Mouse (Mus musculus) gastrocnemius, postnatal 10 days (tissue): ENCODE data around the gene Gm8857. TPM values are rescaled to one million over a fixed set of nuclear protein-coding genes. Genes with fewer than 3 reads are reported as not detected.
"Not testable (repeated sequence)": the region's sequence is repeated elsewhere in the genome, so short reads cannot be mapped to it uniquely, and the experiment has no call there.

ENCODE experiments used
- DNase-seq: peaks from one replicate; pipeline ENCODE4 v3.0.0; 2021; ENCODE audit warnings: mixed read lengths
- long read RNA-seq, 2 experiments: library from polyadenylated mRNA; stranded (forward); transcript quantifications; one replicate each; pipeline ENCODE4 v2.0.0; 2021
- total RNA-seq, 2 experiments: library from RNA; stranded (reverse); gene quantifications; 2 replicates each; pipeline ENCODE4 v1.2.3; 2021

Gene Gm8857
- not detected for total RNA-seq
- long read RNA-seq, experiment 1, result 0 reads
- long read RNA-seq, experiment 2, result 0 reads

- DNase-seq, result not testable (repeated sequence)
These were observed at the start of gene Gm8857, which contains the start of gene Gm8871 for GRCm38 (mm10) chr5:10947505-10947904. Gm8857 (plus strand) TSS chr5:10947807. Gm8871 (plus strand) TSS chr5:10947805.

- not testable (repeated sequence) for DNase-seq
These were observed 5.9 kb downstream of the Gm8857 start for GRCm38 (mm10) chr5:10953512-10953911.

GRCm38 (mm10) chr5:10958057-10958456 is 10.4 kb downstream of the Gm8857 start:
- not testable (repeated sequence) for DNase-seq

Other genes starting within 250 kb of the Gm8857 start
- not detected for gene Gm8871, start within 50 bp of the Gm8857 start, total RNA-seq
- not detected for gene Gm8879, start 179.8 kb downstream of the Gm8857 start, total RNA-seq
- gene Gm5861, start 235.3 kb downstream of the Gm8857 start, total RNA-seq, result not detected